15 mouse cellular contexts compared by ENCODE assay signal in genomic region chr17:34572361-34572760, GRCm38 (mm10). TPM values are rescaled to one million over a fixed set of nuclear protein-coding genes. Genes with fewer than 3 reads are reported as not detected.
DNase-seq lines count a peak whose midpoint lies in the region.
"Had no signal": no experiment of that assay in that cellular context is flagged by ENCODE, and none has a peak within 500 bp of the region (broad histone marks: within the 10 kb centered on the region; RNA-seq: fewer than 3 reads in every experiment).

No protein-coding gene starts in this region.

- peak; percentile 34 for DNase-seq in adrenal gland, postnatal 14 days
- DNase-seq in adrenal gland, postnatal 25 days, result no peak
- DNase-seq in kidney, postnatal 10 days, result peak; percentile 32
- DNase-seq in kidney, adult 11 months, result no peak
- DNase-seq in thymus, postnatal 4 days, result peak; percentile 46
- DNase-seq in thymus, postnatal 10 days (ENCODE audit: low spot score in 2 of 2), result no peak
- no peak for DNase-seq in right cerebral cortex, adult 2 months (ENCODE audit: low spot score in 2 of 2)
- DNase-seq in adrenal gland, adult 8-10 months, result no peak
- DNase-seq: adrenal gland, postnatal 36 days; cerebellum, adult 9-11 months; embryo, embryonic 11 days; kidney, postnatal 14 days; layer of hippocampus, adult 9-11 months; lung, adult 18-20 months had no signal

RNA-seq across cellular contexts. Expression of gene Notch4, which starts 8.3 kb away (rescaled TPM):
- 34.1 and 39.3 TPM in 2 replicates for total RNA-seq in adrenal gland, postnatal 14 days (2021)
- 27.8 and 29.5 TPM in 2 replicates for total RNA-seq in adrenal gland, postnatal 25 days (2021)
- 10 to 100 TPM; 25.8 to 39.8 (median 36.6) TPM for total RNA-seq in adrenal gland, adult 8-10 months (2022)

RNA-seq across cellular contexts. Expression of gene Gpsm3, which starts 17.2 kb away (rescaled TPM):
- 6.3 and 16.3 TPM in 2 replicates for total RNA-seq in adrenal gland, postnatal 14 days (2021)
- total RNA-seq in adrenal gland, postnatal 25 days (2021), result 4.6 and 4.9 TPM in 2 replicates
- total RNA-seq in adrenal gland, adult 8-10 months (2022), result 1 to 10 TPM; 4.7 to 7.9 (median 6.4) TPM

RNA-seq across cellular contexts. Expression of gene Pbx2, which starts 18.7 kb away (rescaled TPM):
- 37.2 and 42.2 TPM in 2 replicates for total RNA-seq in adrenal gland, postnatal 14 days (2021)
- 36.4 and 51.6 TPM in 2 replicates for total RNA-seq in adrenal gland, postnatal 25 days (2021)
- total RNA-seq in adrenal gland, adult 8-10 months (2022), result 10 to 100 TPM; 30.8 to 55.5 (median 44.0) TPM

RNA-seq across cellular contexts. Expression of gene Ager, which starts 25.3 kb away (rescaled TPM):
- 1.7 and 2.4 TPM in 2 replicates for total RNA-seq in adrenal gland, postnatal 14 days (2021)
- 0.57 and 1.5 TPM in 2 replicates for total RNA-seq in adrenal gland, postnatal 25 days (2021)
- total RNA-seq in adrenal gland, adult 8-10 months (2022), result 1 to 10 TPM in 3 of 4 experiments, under 1 TPM in 1; 0.52 to 2.4 (median 1.4) TPM
- total RNA-seq: gastrocnemius, adult 18-20 months had no signal

RNA-seq across cellular contexts. Expression of gene Rnf5, which starts 31.1 kb away (rescaled TPM):
- total RNA-seq in adrenal gland, postnatal 14 days (2021), result 72.5 and 76.9 TPM in 2 replicates
- total RNA-seq in adrenal gland, postnatal 25 days (2021), result 79.3 and 91.3 TPM in 2 replicates
- total RNA-seq in adrenal gland, adult 8-10 months (2022), result 100 to 1,000 TPM in 1 of 4 experiments, 10 to 100 TPM in 3; 72.6 to 101 (median 84.6) TPM

Comparison
In these comparisons a context has a peak if more than half of its experiments do, and no peak if none do; other contexts are left out.
1. DNase-seq: peak in adrenal gland, postnatal 14 days (single experiment), kidney, postnatal 10 days (single experiment) and thymus, postnatal 4 days (single experiment); none in adrenal gland, postnatal 25 days (single experiment), kidney, adult 11 months (single experiment), thymus, postnatal 10 days (0 of 2), right cerebral cortex, adult 2 months (0 of 2) and adrenal gland, adult 8-10 months (single experiment).